Comparison of ENCODE assay signal across 9 mouse cellular contexts in the genomic region with DNA sequence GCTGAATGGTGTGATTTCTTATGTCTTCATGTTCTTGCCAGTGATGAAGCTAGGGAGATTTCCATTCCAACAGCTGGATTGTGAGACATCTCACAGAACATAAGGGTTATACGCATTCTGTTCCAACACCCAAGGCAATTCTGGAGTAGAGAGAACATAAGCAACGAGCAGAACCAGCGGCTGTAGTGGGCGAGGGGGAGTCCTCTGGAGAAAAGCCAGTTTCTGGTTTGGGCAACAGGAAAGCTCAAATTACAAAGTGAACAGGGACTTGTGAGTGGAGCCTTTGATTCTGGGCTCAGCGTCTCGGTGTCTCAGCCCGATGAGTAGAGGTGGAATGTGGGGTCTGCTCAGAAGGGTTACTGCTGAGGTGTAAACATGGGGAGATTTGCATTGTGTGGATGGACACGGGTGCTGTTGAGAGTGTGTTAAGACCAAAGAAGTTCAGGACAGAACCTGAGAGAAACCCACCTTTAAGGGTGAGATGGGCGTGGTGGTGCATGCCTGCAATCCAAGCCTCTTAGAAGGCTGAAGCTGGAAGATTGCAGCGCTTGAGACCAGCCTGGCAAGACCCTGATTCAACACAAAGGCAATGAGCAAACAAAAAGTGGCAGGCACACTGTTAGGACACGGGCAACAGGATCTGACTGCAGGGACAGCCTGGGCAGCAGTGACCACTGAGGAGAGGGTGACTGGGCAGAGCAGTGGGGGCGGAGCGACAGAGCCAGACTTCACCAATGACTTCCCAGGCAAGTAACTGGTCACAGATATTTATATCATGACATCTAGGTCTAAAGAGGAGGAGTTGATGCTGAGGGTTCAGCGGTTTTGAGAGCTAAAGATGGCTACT. TPM values are rescaled to one million over a fixed set of nuclear protein-coding genes. Genes with fewer than 3 reads are reported as not detected.
DNase-seq lines count a peak whose midpoint lies in the region; ATAC-seq lines count a peak whose summit lies in the region.
"Had no signal": no experiment of that assay in that cellular context is flagged by ENCODE, and none has a peak within 500 bp of the region (broad histone marks: within the 10 kb centered on the region; RNA-seq: fewer than 3 reads in every experiment).

No protein-coding gene starts in this region.

- intact Hi-C loops in heart, postnatal 14 days (cut with DNase I), result no loop called here

- peak overlapping the region; percentile 47 for H3K27ac ChIP-seq in heart, embryonic 10.5 days
- no peak overlapping the region for H3K27ac ChIP-seq in liver, embryonic 11.5 days (ENCODE audit: low read depth, low read length)
- peak overlapping the region; percentile 84 for H3K27ac ChIP-seq in limb, embryonic 12.5 days
- H3K27ac ChIP-seq: midbrain, embryonic 10.5 days had no signal

- H3K9me3 ChIP-seq in heart, embryonic 10.5 days, result no peaks in the 10 kb centered on the region
- no peaks in the 10 kb centered on the region for H3K9me3 ChIP-seq in liver, embryonic 11.5 days (ENCODE audit: control insufficient read depth, low read length)
- no peaks in the 10 kb centered on the region for H3K9me3 ChIP-seq in limb, embryonic 12.5 days
- H3K9me3 ChIP-seq: midbrain, embryonic 10.5 days had no signal

- peak overlapping the region; percentile 47 for H3K4me2 ChIP-seq in liver, embryonic 11.5 days
- H3K4me2 ChIP-seq in limb, embryonic 12.5 days, result peak overlapping the region; percentile 52

- ATAC-seq in liver, embryonic 11.5 days (replicated peaks; ENCODE audit: low FRiP score), result no peak
- ATAC-seq in limb, embryonic 12.5 days (ENCODE audit: insufficient number of reproducible peaks, insufficient read depth, low FRiP score, low TSS enrichment, low read depth), result no peak

- peaks cover 41% of the 10 kb centered on the region for H3K4me1 ChIP-seq in heart, embryonic 10.5 days
- peaks cover 25% of the 10 kb centered on the region for H3K4me1 ChIP-seq in liver, embryonic 11.5 days (replicated peaks; ENCODE audit: control insufficient read depth, insufficient read depth, low read length)
- peaks cover 40% of the 10 kb centered on the region for H3K4me1 ChIP-seq in limb, embryonic 12.5 days (replicated peaks)

- H3K36me3 ChIP-seq in heart, embryonic 10.5 days, result peaks cover 4% of the 10 kb centered on the region
- H3K36me3 ChIP-seq in liver, embryonic 11.5 days (ENCODE audit: control insufficient read depth, insufficient read depth, low read length), result peaks cover 2% of the 10 kb centered on the region; the same call in 1 of the 2 replicates
- H3K36me3 ChIP-seq in limb, embryonic 12.5 days, result peaks cover 8% of the 10 kb centered on the region

- H3K4me3 ChIP-seq in heart, embryonic 10.5 days, result peak overlapping the region; percentile 41
- no peak overlapping the region; the same call in 1 of the 2 replicates for H3K4me3 ChIP-seq in liver, embryonic 11.5 days (ENCODE audit: low read depth, low read length)
- peak overlapping the region; percentile 16 for H3K4me3 ChIP-seq in limb, embryonic 12.5 days (replicated peaks)
- H3K4me3 ChIP-seq: midbrain, embryonic 10.5 days had no signal

- H3K9ac ChIP-seq in liver, embryonic 11.5 days (ENCODE audit: low read depth, low read length), result no peak overlapping the region
- 0 out of 2 replicates have a peak overlapping the region, but pooled peaks have one; percentile 27 for H3K9ac ChIP-seq in limb, embryonic 12.5 days (replicated peaks)

- no peak for DNase-seq in heart, embryonic 10.5 days (ENCODE audit: low spot score)
- DNase-seq in heart, postnatal 14 days, result no peak
- DNase-seq in liver, embryonic 11.5 days (ENCODE audit: low spot score), result no peak
- DNase-seq in liver, result no peak
- DNase-seq in cerebellum, adult 9-11 months, result peak; percentile 82
- no peak for DNase-seq in spleen, postnatal 10 days (ENCODE audit: low spot score in 2 of 2)
- no peak for DNase-seq in thymus, postnatal 10 days (ENCODE audit: low spot score in 2 of 2)

- 13% methylated on average over 14 of the region's 14 CpGs for WGBS in heart, embryonic 10.5 days
- WGBS in liver, embryonic 11.5 days, result 25% methylated on average over 14 of the region's 14 CpGs
- 4% methylated on average over 14 of the region's 14 CpGs for WGBS in limb, embryonic 12.5 days

- H3K27me3 ChIP-seq in heart, embryonic 10.5 days (ENCODE audit: insufficient read depth, poor library complexity, severe bottlenecking), result no peaks in the 10 kb centered on the region
- no peaks in the 10 kb centered on the region for H3K27me3 ChIP-seq in liver, embryonic 11.5 days (replicated peaks; ENCODE audit: control insufficient read depth, insufficient read depth, low read length)
- no peaks in the 10 kb centered on the region for H3K27me3 ChIP-seq in limb, embryonic 12.5 days

RNA-seq across cellular contexts. Expression of a gene that starts 6.5 kb away (rescaled TPM):
- polyA plus RNA-seq in heart, embryonic 10.5 days (2016; fragmentation: Nextera tagmentation; extraction: Ambion mirVana), result 0.12 and 0.30 TPM in 2 replicates
- total RNA-seq in heart, postnatal 14 days (2021), result under 1 TPM; 0.10 TPM
- polyA plus RNA-seq in liver, embryonic 11.5 days (2014; fragmentation: Nextera tagmentation; extraction: Ambion mirVana), result 0.47 and 0.60 TPM in 2 replicates
- polyA plus RNA-seq in limb, embryonic 12.5 days (2016; fragmentation: Nextera tagmentation; extraction: Ambion mirVana), result 0.20 and 0.21 TPM in 2 replicates

RNA-seq across cellular contexts. Expression of a gene that starts 7.1 kb away (rescaled TPM):
- 18.2 and 23.2 TPM in 2 replicates for polyA plus RNA-seq in heart, embryonic 10.5 days (2016; fragmentation: Nextera tagmentation; extraction: Ambion mirVana)
- 10 to 100 TPM; 13.4 to 14.3 TPM for total RNA-seq in heart, postnatal 14 days (2021)
- polyA plus RNA-seq in liver, embryonic 11.5 days (2014; fragmentation: Nextera tagmentation; extraction: Ambion mirVana), result 12.6 and 14.6 TPM in 2 replicates
- 36.9 and 38.8 TPM in 2 replicates for polyA plus RNA-seq in limb, embryonic 12.5 days (2016; fragmentation: Nextera tagmentation; extraction: Ambion mirVana)

RNA-seq across cellular contexts. Expression of a gene that starts 22.4 kb away (rescaled TPM):
- 42.4 and 50.3 TPM in 2 replicates for polyA plus RNA-seq in heart, embryonic 10.5 days (2016; fragmentation: Nextera tagmentation; extraction: Ambion mirVana)
- 10 to 100 TPM; 71.5 to 78.4 TPM for total RNA-seq in heart, postnatal 14 days (2021)
- 24.3 and 30.5 TPM in 2 replicates for polyA plus RNA-seq in liver, embryonic 11.5 days (2014; fragmentation: Nextera tagmentation; extraction: Ambion mirVana)
- polyA plus RNA-seq in limb, embryonic 12.5 days (2016; fragmentation: Nextera tagmentation; extraction: Ambion mirVana), result 81.7 and 86.3 TPM in 2 replicates

RNA-seq across cellular contexts. Expression of a gene that starts 23.9 kb away (rescaled TPM):
- polyA plus RNA-seq in heart, embryonic 10.5 days (2016; fragmentation: Nextera tagmentation; extraction: Ambion mirVana), result 27.1 and 32.7 TPM in 2 replicates
- total RNA-seq in heart, postnatal 14 days (2021), result 10 to 100 TPM; 13.6 to 15.8 TPM
- 12.0 and 12.2 TPM in 2 replicates for polyA plus RNA-seq in liver, embryonic 11.5 days (2014; fragmentation: Nextera tagmentation; extraction: Ambion mirVana)
- polyA plus RNA-seq in limb, embryonic 12.5 days (2016; fragmentation: Nextera tagmentation; extraction: Ambion mirVana), result 38.9 and 46.0 TPM in 2 replicates

RNA-seq across cellular contexts. Expression of a gene that starts 54.7 kb away (rescaled TPM):
- polyA plus RNA-seq in heart, embryonic 10.5 days (2016; fragmentation: Nextera tagmentation; extraction: Ambion mirVana), result 15.4 and 35.8 TPM in 2 replicates
- 1 to 10 TPM; 7.0 to 9.2 TPM for total RNA-seq in heart, postnatal 14 days (2021)
- polyA plus RNA-seq in liver, embryonic 11.5 days (2014; fragmentation: Nextera tagmentation; extraction: Ambion mirVana), result 15.1 and 15.3 TPM in 2 replicates
- 147 and 151 TPM in 2 replicates for polyA plus RNA-seq in limb, embryonic 12.5 days (2016; fragmentation: Nextera tagmentation; extraction: Ambion mirVana)
